Mouse (Mus musculus): Measurements from ENCODE around the gene T. TPM values are rescaled to one million over a fixed set of nuclear protein-coding genes. Genes with fewer than 3 reads are reported as not detected.

T gene
- not detected for polyA plus RNA-seq (2014; fragmentation: Illumina TruSeq; extraction: RNeasy Lipid Tissue Mini Kit (QIAGEN cat#74804); ENCODE audit: insufficient read depth, low read depth, low replicate concordance)

GRCm38 (mm10) chr17:8433978-8434960, at the start of gene T:
T (plus strand) TSS chr17:8434423.

Other genes starting within 250 kb of the T start
- gene Ccr6, start 198.4 kb upstream of the T start, polyA plus RNA-seq (2014; fragmentation: Illumina TruSeq; extraction: RNeasy Lipid Tissue Mini Kit (QIAGEN cat#74804); ENCODE audit: insufficient read depth, low read depth, low replicate concordance): 1.2 TPM
- gene Mpc1, start 151.5 kb upstream of the T start, polyA plus RNA-seq (2014; fragmentation: Illumina TruSeq; extraction: RNeasy Lipid Tissue Mini Kit (QIAGEN cat#74804); ENCODE audit: insufficient read depth, low read depth, low replicate concordance): 198 TPM
- gene Sft2d1, start 123.3 kb upstream of the T start, polyA plus RNA-seq (2014; fragmentation: Illumina TruSeq; extraction: RNeasy Lipid Tissue Mini Kit (QIAGEN cat#74804); ENCODE audit: insufficient read depth, low read depth, low replicate concordance): 68.1 TPM
- 5.4 TPM for gene Prr18, start 97.0 kb upstream of the T start, polyA plus RNA-seq (2014; fragmentation: Illumina TruSeq; extraction: RNeasy Lipid Tissue Mini Kit (QIAGEN cat#74804); ENCODE audit: insufficient read depth, low read depth, low replicate concordance)
- 2.5 TPM for gene T2, start 78.4 kb upstream of the T start, polyA plus RNA-seq (2014; fragmentation: Illumina TruSeq; extraction: RNeasy Lipid Tissue Mini Kit (QIAGEN cat#74804); ENCODE audit: insufficient read depth, low read depth, low replicate concordance)
- gene Pde10a, start 90.9 kb downstream of the T start, polyA plus RNA-seq (2014; fragmentation: Illumina TruSeq; extraction: RNeasy Lipid Tissue Mini Kit (QIAGEN cat#74804); ENCODE audit: insufficient read depth, low read depth, low replicate concordance): 0.13 TPM
- gene Gm17087, start 132.5 kb downstream of the T start, polyA plus RNA-seq (2014; fragmentation: Illumina TruSeq; extraction: RNeasy Lipid Tissue Mini Kit (QIAGEN cat#74804); ENCODE audit: insufficient read depth, low read depth, low replicate concordance): not detected

Measured in lung, adult 10 weeks (tissue).